Mouse (Mus musculus) embryonic facial prominence, embryonic 13.5 days (tissue): ENCODE measurements at regions not wholly inside any gene's neighbourhood (a gene's known extent, or its start where the extent isn't known, plus 50 kb on each side); places are given as distances from the start of the nearest gene placed in this dataset.

Experiments used
- ATAC-seq: fragments of 200-750 bp; cut with Nextera tagmentation; 2 replicates; pipeline ENCODE4 v1.8.0; 2017; ENCODE audit warnings: low read depth; ENCODE audit not compliant: insufficient number of reproducible peaks, insufficient read depth, low FRiP score, low TSS enrichment
- H3K27ac ChIP-seq: fragments of 300-500 bp; sonication (generic); 2 replicates; pipeline ENCODE4 v1.5.1; 2015; ENCODE audit warnings: moderate library complexity, mild to moderate bottlenecking, inconsistent platforms
- H3K27me3 ChIP-seq: fragments of 300-500 bp; sonication (generic); 2 replicates; pipeline ENCODE4 v1.6.1; 2015; ENCODE audit warnings: mild to moderate bottlenecking, inconsistent platforms
- H3K36me3 ChIP-seq: fragments of 300-500 bp; sonication (generic); 2 replicates; pipeline ENCODE4 v1.6.1; 2015; ENCODE audit warnings: mild to moderate bottlenecking, inconsistent platforms
- H3K4me1 ChIP-seq: fragments of 300-500 bp; sonication (generic); 2 replicates; pipeline ENCODE4 v1.6.1; 2015; ENCODE audit warnings: inconsistent platforms
- H3K4me2 ChIP-seq: fragments of 300-500 bp; sonication (generic); 2 replicates; pipeline ENCODE4 v1.6.1; 2015; ENCODE audit warnings: moderate library complexity, mild to moderate bottlenecking, inconsistent platforms
- H3K4me3 ChIP-seq: fragments of 300-500 bp; sonication (generic); 2 replicates; pipeline ENCODE4 v1.5.1; 2015; ENCODE audit warnings: mild to moderate bottlenecking, inconsistent platforms
- H3K9ac ChIP-seq: fragments of 300-500 bp; sonication (generic); 2 replicates; pipeline ENCODE4 v1.6.1; 2015; ENCODE audit warnings: mild to moderate bottlenecking, inconsistent platforms
- H3K9me3 ChIP-seq: fragments of 300-500 bp; sonication (generic); 2 replicates; pipeline ENCODE4 v1.6.1; 2016; ENCODE audit warnings: inconsistent platforms
- WGBS: fragments of 180-500 bp; shearing (Covaris S2); methylation state at CpG from one replicate; pipeline ENCODE4 v1.1.7; 2015; ENCODE audit warnings: mixed read lengths; 5-methylcytosine and 5-hydroxymethylcytosine counted together

DNA sequence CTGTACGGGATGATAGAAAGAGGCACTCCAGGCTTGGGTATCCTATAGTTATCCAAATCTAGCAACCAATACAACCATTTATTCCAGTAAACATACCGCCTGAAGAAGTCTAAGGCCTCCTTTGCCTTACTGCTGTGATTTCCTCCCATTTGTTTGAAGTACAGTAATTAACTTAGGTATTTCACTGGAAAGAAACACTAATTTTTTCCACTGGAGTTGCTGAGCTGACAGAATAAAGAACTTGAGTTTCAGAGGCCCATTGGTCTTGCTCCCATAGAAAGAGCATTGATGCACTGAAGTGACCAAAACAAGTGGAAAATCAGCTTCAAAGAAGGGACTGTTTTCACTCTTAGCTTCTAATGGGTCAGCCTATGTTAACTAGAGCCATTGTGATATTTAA lies 1100.8 kb upstream of the Gm7489 start:
- Histone ChIP-seq H3K36me3 (no peaks in the 10 kb centered on the region), H3K4me3 (no peak overlapping the region), H3K27ac (no peak overlapping the region), H3K4me2 (no peak overlapping the region), H3K9ac (no peak overlapping the region), H3K9me3 (no peaks in the 10 kb centered on the region), H3K27me3 (no peaks in the 10 kb centered on the region), H3K4me1 (no peaks in the 10 kb centered on the region)
- ATAC-seq = no peak
- WGBS = 95% methylated on average over 2 of the region's 2 CpGs

DNA sequence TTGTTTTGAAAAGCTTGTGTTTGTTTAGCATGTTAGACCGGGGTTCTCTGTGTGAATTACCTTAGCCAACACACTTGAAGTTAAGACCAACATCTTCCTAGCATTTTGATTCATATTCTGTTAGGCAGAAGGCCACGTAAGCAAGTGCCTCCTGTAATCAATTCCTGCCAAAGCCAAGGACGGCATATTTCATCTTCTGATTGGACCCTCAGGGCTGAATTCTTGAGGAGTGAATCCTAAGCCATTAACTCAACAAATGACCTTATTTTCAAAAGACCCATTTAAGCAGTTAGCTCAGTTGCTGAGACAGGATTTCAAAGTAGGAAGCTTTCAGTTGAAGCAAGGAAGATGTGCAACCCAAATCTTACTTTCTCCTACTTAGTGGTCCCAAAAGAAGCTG lies 1099.5 kb upstream of the Gm7489 start:
- H3K4me3 ChIP-seq = no peak overlapping the region
- no peak overlapping the region for H3K9ac ChIP-seq
- no peaks in the 10 kb centered on the region for H3K27me3 ChIP-seq
- H3K4me2 ChIP-seq = no peak overlapping the region
- no peaks in the 10 kb centered on the region for H3K4me1 ChIP-seq
- no peak for ATAC-seq
- H3K27ac ChIP-seq = no peak overlapping the region
- WGBS = 50% methylated on average over 3 of the region's 3 CpGs
- no peaks in the 10 kb centered on the region for H3K9me3 ChIP-seq
- no peaks in the 10 kb centered on the region for H3K36me3 ChIP-seq

- 82% methylated on average over 8 of the region's 8 CpGs for WGBS
Measured at GRCm38 (mm10) chr15:52785976-52786375, 1098.7 kb upstream of the Gm7489 start.

DNA sequence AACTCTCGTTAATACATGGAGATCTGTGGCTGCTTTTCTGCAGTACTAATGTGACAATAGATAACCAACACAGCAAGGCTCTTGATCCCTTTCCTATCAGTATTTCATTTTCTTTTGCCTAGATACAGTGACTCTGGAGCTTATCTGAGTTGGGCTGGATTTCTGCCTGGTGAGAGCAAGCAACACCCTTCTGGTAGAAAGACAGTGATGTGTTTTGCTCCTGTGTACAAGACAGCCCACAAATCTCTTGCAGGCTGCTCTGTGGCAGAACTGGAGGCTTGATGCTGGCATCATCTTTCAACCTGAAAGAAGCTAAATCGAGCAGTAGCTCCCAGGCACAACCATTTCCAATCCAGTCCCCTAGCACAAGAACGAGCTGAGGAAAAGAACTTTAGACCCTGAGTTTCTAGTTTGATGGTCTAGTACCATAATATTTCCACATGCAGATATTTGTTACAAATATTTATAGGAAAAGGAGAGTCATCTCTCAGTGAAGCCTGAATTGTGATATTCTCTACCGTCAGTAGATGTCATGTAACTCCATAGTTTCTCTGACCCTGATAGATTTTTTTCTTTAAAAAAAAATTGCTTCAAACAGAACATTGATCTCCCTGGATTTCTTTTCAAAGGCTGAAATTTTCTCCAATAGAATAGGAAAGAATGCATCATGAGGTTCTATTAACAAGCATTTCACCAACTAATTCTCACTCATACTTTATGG lies 1079.1 kb upstream of the Gm7489 start:
- H3K9ac ChIP-seq = no peak overlapping the region
- no peak for ATAC-seq
- no peak overlapping the region for H3K27ac ChIP-seq
- no peaks in the 10 kb centered on the region for H3K9me3 ChIP-seq
- no peaks in the 10 kb centered on the region for H3K36me3 ChIP-seq
- H3K27me3 ChIP-seq = no peaks in the 10 kb centered on the region
- H3K4me2 ChIP-seq = no peak overlapping the region
- no peaks in the 10 kb centered on the region for H3K4me1 ChIP-seq
- 61% methylated on average over 4 of the region's 4 CpGs for WGBS
- H3K4me3 ChIP-seq = no peak overlapping the region

More at GRCm38 (mm10) chr15:52785976-52786375, 1098.7 kb upstream of the Gm7489 start:
- Histone ChIP-seq H3K9ac (no peak overlapping the region), H3K4me2 (no peak overlapping the region), H3K27me3 (no peaks in the 10 kb centered on the region), H3K27ac (no peak overlapping the region), H3K4me3 (no peak overlapping the region), H3K4me1 (no peaks in the 10 kb centered on the region), H3K36me3 (no peaks in the 10 kb centered on the region), H3K9me3 (no peaks in the 10 kb centered on the region)
- no peak for ATAC-seq

GRCm38 (mm10) chr15:52808622-52809021 lies 1076.1 kb upstream of the Gm7489 start:
- 85% methylated on average over 3 of the region's 3 CpGs for WGBS
- no peak overlapping the region for H3K4me2 ChIP-seq
- no peak for ATAC-seq

GRCm38 (mm10) chr15:52820796-52821195 lies 1063.9 kb upstream of the Gm7489 start:
- no peak for ATAC-seq
- no peaks in the 10 kb centered on the region for H3K27me3 ChIP-seq
- no peaks in the 10 kb centered on the region for H3K4me1 ChIP-seq
- H3K4me3 ChIP-seq = no peak overlapping the region
- no peaks in the 10 kb centered on the region for H3K36me3 ChIP-seq
- H3K4me2 ChIP-seq = no peak overlapping the region
- WGBS = 92% methylated on average over 6 of the region's 6 CpGs
- no peak overlapping the region for H3K9ac ChIP-seq
- H3K27ac ChIP-seq = no peak overlapping the region
- no peaks in the 10 kb centered on the region for H3K9me3 ChIP-seq

More at GRCm38 (mm10) chr15:52808622-52809021, 1076.1 kb upstream of the Gm7489 start:
- H3K27ac ChIP-seq = no peak overlapping the region
- H3K9ac ChIP-seq = no peak overlapping the region
- no peak overlapping the region for H3K4me3 ChIP-seq
- H3K36me3 ChIP-seq = no peaks in the 10 kb centered on the region
- no peaks in the 10 kb centered on the region for H3K9me3 ChIP-seq
- H3K4me1 ChIP-seq = no peaks in the 10 kb centered on the region
- H3K27me3 ChIP-seq = no peaks in the 10 kb centered on the region

DNA sequence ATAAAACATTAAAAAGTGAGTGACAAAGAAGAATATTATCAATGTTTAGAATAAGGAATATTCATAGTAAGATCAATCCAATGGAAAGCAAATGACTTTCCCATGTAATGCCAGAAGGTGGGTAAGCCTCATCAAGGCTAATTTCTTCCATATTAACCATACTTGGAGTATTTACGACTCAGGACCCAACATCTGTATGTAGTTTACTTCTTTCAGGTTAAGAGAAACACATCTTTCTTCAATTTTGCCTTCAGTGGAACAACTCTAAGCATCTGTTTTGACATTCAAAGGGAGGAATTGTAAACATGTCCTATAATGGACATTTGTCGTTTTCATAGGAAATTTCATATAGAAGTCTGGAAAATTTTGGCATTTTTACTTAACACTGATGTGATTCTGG lies 1047.8 kb upstream of the Gm7489 start:
- no peak for ATAC-seq
- H3K9me3 ChIP-seq = no peaks in the 10 kb centered on the region
- H3K4me2 ChIP-seq = no peak overlapping the region
- no peak overlapping the region for H3K27ac ChIP-seq
- H3K4me1 ChIP-seq = no peaks in the 10 kb centered on the region
- no peak overlapping the region for H3K9ac ChIP-seq
- 23% methylated on average over 2 of the region's 2 CpGs for WGBS
- H3K36me3 ChIP-seq = no peaks in the 10 kb centered on the region
- H3K4me3 ChIP-seq = no peak overlapping the region
- H3K27me3 ChIP-seq = no peaks in the 10 kb centered on the region

DNA sequence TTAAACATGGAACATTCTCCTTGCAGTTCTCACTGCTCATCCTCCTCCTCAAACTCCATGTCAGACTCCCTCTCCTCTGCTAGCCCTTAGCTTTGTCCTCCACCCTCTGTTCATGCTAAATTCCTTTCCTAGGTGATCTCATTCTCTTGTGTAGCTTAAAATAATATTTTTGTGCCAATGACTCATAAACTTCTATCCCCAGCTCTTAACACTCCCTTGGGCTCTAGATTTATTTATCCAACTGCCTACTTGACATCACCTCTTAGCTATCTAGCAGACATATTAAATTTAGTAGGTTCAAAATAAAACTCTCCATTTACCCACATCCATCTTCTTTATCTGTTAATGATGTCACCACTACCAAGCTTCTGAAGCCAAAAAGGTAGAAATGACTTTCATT lies 1036.6 kb upstream of the Gm7489 start:
- ATAC-seq = no peak
- no peak overlapping the region for H3K4me3 ChIP-seq
- H3K27me3 ChIP-seq = no peaks in the 10 kb centered on the region
- no peaks in the 10 kb centered on the region for H3K36me3 ChIP-seq
- H3K4me2 ChIP-seq = no peak overlapping the region
- no peaks in the 10 kb centered on the region for H3K4me1 ChIP-seq
- H3K9me3 ChIP-seq = no peaks in the 10 kb centered on the region
- no peak overlapping the region for H3K9ac ChIP-seq
- H3K27ac ChIP-seq = no peak overlapping the region

- 83% methylated on average over 4 of the region's 4 CpGs for WGBS
- no peaks in the 10 kb centered on the region for H3K4me1 ChIP-seq
- H3K4me3 ChIP-seq = no peak overlapping the region
- no peaks in the 10 kb centered on the region for H3K27me3 ChIP-seq
- no peak for ATAC-seq
- H3K27ac ChIP-seq = no peak overlapping the region
- no peaks in the 10 kb centered on the region for H3K9me3 ChIP-seq
- no peak overlapping the region for H3K9ac ChIP-seq
- H3K36me3 ChIP-seq = no peaks in the 10 kb centered on the region
- H3K4me2 ChIP-seq = no peak overlapping the region
Measured at GRCm38 (mm10) chr15:52858682-52859081, 1026.0 kb upstream of the Gm7489 start.

DNA sequence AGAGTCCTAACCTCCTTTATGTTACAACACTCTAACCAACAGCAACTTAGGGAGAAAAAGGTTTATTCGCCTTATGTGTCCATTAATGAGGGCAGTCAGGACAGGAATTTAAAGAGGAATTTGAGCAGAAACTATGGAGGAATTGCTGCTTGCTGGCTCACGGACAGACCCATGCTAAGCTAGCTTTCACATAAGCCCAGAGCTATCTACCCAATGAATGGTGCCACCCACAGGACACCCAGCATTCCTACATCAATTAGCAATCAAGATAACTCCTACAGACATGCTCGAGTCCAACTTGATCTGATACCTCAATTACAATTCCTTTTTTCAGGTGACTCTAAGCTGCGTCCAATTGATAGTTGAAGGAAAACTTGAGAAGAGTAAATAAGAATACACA lies 1021.2 kb upstream of the Gm7489 start:
- H3K9me3 ChIP-seq = no peaks in the 10 kb centered on the region
- 82% methylated on average over 4 of the region's 4 CpGs for WGBS
- H3K4me2 ChIP-seq = no peak overlapping the region
- no peak overlapping the region for H3K27ac ChIP-seq
- no peaks in the 10 kb centered on the region for H3K36me3 ChIP-seq
- no peaks in the 10 kb centered on the region for H3K4me1 ChIP-seq
- no peaks in the 10 kb centered on the region for H3K27me3 ChIP-seq
- H3K4me3 ChIP-seq = no peak overlapping the region
- ATAC-seq = no peak
- no peak overlapping the region for H3K9ac ChIP-seq

DNA sequence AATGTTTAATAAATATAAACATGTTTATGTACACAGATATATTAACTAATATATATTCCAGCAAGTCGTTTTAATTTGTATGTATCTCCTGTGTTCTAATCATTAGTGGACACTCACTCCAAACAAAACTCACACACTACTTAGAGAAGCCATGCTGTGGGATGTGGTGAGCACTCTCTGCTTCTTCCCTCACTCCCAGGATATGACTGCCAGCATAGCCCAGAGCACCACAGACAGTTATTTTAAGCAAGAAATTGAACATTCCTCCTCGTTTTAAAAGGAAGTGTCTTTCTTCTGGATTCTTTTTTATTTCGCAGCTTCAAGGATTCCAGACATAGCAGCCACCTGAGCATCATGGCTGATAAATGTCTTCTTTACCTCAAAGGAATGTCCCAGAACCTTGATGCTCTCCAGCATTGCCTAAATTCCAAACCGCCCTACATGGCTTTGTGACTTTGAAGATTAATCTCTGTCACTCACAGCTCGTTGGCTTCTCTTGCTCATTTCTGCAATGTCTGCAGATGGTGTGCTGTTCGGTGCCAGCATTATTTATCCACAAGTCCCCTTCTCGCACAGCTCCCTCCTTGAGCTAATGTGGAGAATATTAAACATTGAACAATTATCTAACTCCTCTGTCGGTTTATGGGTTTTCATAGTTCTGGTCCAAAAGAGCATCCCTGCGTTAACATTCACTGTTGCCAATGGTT lies 992.3 kb upstream of the Gm7489 start:
- no peak overlapping the region for H3K4me3 ChIP-seq
- H3K27me3 ChIP-seq = no peaks in the 10 kb centered on the region
- ATAC-seq = no peak
- no peaks in the 10 kb centered on the region for H3K4me1 ChIP-seq
- no peak overlapping the region for H3K9ac ChIP-seq
- no peaks in the 10 kb centered on the region for H3K36me3 ChIP-seq
- no peaks in the 10 kb centered on the region for H3K9me3 ChIP-seq
- H3K4me2 ChIP-seq = no peak overlapping the region
- WGBS = 66% methylated on average over 9 of the region's 9 CpGs
- no peak overlapping the region for H3K27ac ChIP-seq

DNA sequence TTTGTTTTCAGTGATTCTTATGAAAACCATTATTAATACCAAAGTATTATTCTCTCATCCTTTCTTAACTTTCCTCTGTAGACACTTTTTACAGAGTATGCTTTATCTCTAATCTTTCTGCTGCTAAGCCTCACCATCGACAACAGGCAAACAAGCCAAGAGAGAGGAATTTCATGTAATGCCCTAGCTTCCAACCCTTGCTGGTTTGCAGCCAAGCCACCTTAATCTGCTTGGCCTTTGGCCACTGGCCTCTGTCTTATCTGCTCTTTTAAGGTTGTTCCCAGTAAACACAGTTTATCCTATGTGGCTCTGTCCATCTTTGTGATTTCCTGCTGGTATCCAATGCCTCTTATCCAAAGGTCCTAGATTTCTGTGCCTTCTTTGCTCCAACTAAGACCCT lies 986.6 kb upstream of the Gm7489 start:
- 78% methylated on average over 1 of the region's 1 CpGs for WGBS
- Histone ChIP-seq H3K27me3 (no peaks in the 10 kb centered on the region), H3K36me3 (no peaks in the 10 kb centered on the region), H3K4me1 (no peaks in the 10 kb centered on the region), H3K9me3 (no peaks in the 10 kb centered on the region), H3K27ac (no peak overlapping the region), H3K4me2 (no peak overlapping the region), H3K4me3 (no peak overlapping the region), H3K9ac (no peak overlapping the region)
- ATAC-seq = no peak
